Mouse (Mus musculus) bone marrow macrophage, adult 2 months (primary cell): ENCODE measurements around the gene Pbld1. TPM values are rescaled to one million over a fixed set of nuclear protein-coding genes. Genes with fewer than 3 reads are reported as not detected.
"Not testable (repeated sequence)": the region's sequence is repeated elsewhere in the genome, so short reads cannot be mapped to it uniquely, and the experiment has no call there.

ENCODE experiments used
- H3K27ac ChIP-seq: 2 replicates; pipeline ENCODE4 v1.5.1; 2012; ENCODE audit warnings: low read depth, low read length; ENCODE audit not compliant: insufficient read depth
- H3K4me1 ChIP-seq: 2 replicates; pipeline ENCODE4 v1.6.1; 2012; ENCODE audit warnings: low read length; ENCODE audit not compliant: control insufficient read depth, insufficient read depth
- H3K4me3 ChIP-seq: 2 replicates; pipeline ENCODE4 v1.5.1; 2012; ENCODE audit warnings: mild to moderate bottlenecking, low read length, moderate library complexity; ENCODE audit not compliant: insufficient read depth
- CTCF ChIP-seq: IDR thresholded peaks from 2 replicates; pipeline ENCODE4 v1.5.1; 2012; ENCODE audit warnings: low read depth, mild to moderate bottlenecking, low read length, moderate library complexity
- POLR2A ChIP-seq: IDR thresholded peaks from 2 replicates; pipeline ENCODE4 v1.6.1; 2012; ENCODE audit warnings: mild to moderate bottlenecking, low read depth, low read length, borderline replicate concordance
- polyA plus RNA-seq: library from polyadenylated mRNA; stranded (reverse); fragments of >200 nt; gene quantifications from 2 replicates; pipeline ENCODE4 v1.2.4, GENCODE M21; 2012; ENCODE audit not compliant: missing spikeins, insufficient read depth, insufficient read length

The Pbld1 gene
- polyA plus RNA-seq, 1 experiment: not detected

DNA sequence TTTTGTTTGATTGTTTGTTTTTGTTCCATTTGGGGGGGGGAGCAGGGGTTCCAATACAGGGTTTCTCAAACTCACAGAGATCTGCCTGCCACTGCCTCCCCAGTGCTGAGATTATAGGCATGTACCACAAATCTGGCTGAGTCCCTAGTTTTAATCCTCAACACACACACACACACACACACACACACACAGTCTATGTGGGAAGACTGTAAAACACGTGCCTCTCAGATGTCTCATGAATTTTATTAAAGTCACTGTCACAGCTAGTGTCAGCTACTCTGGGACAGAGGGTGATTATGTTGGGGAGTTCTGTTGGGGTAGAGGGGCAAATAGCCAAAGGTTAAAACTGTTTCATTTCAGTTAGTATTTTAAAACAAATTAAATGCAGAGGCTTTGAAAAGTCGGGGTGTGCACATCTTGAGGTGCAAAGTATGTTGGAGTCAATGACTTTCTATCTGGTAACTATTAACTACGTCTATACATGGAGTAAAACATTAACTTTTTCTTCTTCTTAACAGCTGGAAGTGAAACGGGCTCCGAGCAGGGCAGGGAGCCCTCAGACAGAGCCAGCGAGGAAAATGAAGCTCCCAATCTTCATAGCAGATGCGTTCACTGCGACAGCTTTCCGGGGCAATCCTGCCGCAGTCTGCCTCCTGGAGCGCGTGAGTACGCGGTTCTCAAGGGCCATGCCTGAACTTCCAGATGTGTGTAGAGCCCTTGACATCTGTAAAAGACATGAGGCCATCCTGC is 21.2 kb upstream of the Pbld1 start:
- Histone ChIP-seq H3K27ac (no peak overlapping the region), H3K4me3 (no peak overlapping the region)
- TF ChIP-seq POLR2A (no peak), CTCF (no peak)

DNA sequence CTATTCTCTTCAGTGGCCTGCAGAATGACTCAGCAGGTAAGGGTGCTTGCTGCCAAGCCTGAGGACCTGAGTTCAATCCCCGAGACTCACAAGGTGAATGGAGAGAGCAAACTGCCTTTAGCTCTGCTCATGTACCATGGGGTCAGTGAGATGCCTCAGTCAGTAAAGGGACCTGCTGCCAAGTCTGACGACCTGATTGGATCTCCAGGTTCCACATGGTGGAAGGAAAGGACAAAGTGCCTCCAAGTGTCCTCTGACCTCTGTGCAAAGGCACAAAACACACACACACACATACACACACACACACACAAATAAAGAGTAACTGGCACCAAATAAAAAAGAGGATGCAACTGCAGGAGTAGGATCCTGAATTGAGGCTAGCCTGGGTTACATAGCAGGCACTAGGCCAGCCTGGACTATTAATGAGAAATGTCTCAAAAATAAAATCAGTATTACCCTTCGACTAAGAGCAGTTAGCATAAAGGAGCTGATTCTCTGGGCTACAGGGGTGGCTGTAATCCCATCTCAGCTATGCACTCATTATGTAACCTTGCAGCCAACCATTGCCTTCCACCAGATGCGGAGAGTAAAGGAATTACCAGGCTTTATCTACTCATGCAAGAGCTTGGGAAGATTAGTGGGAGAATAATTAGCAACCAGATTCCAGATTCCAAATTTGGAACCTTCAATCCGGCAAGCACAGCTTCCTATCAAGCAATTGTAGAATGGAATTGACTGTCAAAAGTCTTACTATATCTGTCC is 19.9 kb upstream of the Pbld1 start:
- TF ChIP-seq POLR2A: no peak
- no peak for TF ChIP-seq CTCF
- H3K27ac ChIP-seq: no peak overlapping the region
- no peak overlapping the region for H3K4me3 ChIP-seq
- no peaks in the 10 kb centered on the region; the same call in 1 of the 2 replicates for H3K4me1 ChIP-seq

More for the DNA sequence above, 21.2 kb upstream of the Pbld1 start:
- H3K4me1 ChIP-seq: peaks cover 6% of the 10 kb centered on the region

DNA sequence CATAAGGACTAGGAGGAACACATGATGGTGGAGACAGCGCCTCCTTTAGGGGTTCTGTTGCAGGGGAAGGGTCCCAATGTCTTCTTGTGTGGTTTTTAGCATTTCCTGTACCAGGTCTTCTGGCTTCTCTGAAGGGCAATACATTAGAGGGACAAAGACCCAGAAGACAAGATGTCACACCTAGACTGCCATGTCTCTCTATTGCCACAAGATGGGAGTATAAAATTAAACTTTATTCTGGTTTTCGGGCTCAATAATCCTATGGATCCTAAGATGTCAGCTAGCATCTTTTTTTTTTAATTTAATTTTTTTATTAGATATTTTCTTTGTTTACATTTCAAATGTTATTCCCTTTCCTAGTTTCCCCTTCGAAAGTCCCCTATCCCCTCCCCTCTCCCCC is 16.8 kb upstream of the Pbld1 start:
- Histone ChIP-seq H3K4me3 (no peak overlapping the region), H3K27ac (no peak overlapping the region), H3K4me1 (no peaks in the 10 kb centered on the region; the same call in 1 of the 2 replicates)
- TF ChIP-seq CTCF: no peak
- no peak for TF ChIP-seq POLR2A

DNA sequence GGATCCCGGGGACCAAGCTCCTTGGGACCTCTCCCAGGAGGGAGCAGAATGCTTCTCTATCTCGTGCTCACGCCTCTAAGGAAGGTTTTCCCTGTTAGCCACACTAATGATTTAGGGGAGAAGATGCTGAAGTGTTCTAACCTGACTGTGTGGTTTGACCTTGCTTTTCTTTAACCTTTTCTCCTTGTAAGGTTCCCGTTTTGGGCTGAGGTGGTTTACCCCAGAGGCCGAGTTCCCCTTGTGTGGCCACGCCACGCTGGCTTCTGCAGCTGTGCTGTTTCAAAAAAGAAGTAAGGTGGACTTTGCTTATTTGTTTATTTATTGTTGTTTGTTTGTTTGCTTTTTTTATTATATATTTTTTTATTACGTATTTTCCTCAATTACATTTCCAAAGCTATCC is 12.2 kb upstream of the Pbld1 start:
- H3K4me3 ChIP-seq: no peak overlapping the region
- no peaks in the 10 kb centered on the region; the same call in 1 of the 2 replicates for H3K4me1 ChIP-seq
- no peak overlapping the region for H3K27ac ChIP-seq
- TF ChIP-seq POLR2A (no peak), CTCF (no peak)

DNA sequence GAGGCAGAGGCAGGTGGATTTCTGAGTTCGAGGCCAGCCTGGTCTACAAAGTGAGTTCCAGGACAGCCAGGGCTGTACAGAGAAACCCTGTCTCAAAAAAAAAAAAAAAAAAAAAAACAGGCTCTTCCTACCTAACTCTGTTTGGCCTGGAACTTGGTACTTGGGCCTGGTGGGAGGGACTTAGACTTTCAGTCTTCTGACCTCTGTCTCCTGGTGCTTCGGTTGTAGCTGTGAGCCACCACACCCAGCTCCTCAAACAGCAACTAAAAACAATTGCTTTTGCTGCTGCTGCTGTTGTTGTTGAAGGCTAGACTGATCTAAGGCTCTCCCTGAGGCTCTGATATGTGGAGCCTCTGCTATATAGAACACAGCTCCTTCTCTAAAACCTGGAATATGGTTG is 10.9 kb upstream of the Pbld1 start:
- H3K4me3 ChIP-seq: no peak overlapping the region
- no peaks in the 10 kb centered on the region; the same call in 1 of the 2 replicates for H3K4me1 ChIP-seq
- no peak overlapping the region for H3K27ac ChIP-seq
- TF ChIP-seq POLR2A (no peak), CTCF (no peak)

DNA sequence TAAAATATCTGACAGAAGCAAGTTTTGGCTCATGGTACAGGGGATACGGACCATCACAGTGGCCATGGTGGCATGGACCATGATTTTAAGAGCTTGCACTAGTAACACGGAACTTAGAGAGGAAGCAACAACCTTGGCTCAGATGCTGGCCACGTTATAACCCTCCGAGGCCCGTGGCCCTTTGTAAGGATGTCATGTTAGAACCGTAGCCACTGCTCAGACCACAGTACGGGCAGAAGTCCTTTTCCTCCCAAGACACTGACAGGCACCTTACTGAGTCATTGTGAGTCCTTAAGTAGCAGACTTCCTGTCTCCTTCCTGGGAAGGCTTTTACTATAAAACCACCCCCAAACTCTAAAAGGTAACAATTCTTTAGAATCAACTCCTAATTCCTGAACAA is 8.7 kb upstream of the Pbld1 start:
- H3K4me3 ChIP-seq: no peak overlapping the region
- H3K4me1 ChIP-seq: no peaks in the 10 kb centered on the region; the same call in 1 of the 2 replicates
- no peak overlapping the region for H3K27ac ChIP-seq
- TF ChIP-seq POLR2A (no peak), CTCF (no peak)

DNA sequence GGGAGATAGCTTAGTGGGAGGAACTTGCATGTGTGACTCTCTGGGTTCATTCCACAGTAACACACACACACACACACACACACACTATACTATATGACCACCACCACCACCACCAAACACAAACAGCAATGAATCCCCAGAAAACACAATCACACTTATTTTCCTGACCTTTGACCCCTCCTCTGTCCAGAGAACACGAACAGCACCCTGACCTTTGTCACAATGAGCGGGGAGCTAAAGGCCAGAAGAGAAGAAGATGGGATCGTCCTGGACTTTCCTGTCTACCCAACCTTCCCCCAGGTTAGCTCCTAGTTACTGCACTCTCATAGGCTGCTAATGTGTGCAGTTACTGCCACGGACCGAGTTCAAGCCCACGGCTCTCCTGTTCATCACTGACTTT is 8.0 kb upstream of the Pbld1 start:
- TF ChIP-seq POLR2A: no peak
- no peak for TF ChIP-seq CTCF
- H3K4me3 ChIP-seq: no peak overlapping the region
- no peak overlapping the region for H3K27ac ChIP-seq
- no peaks in the 10 kb centered on the region; the same call in 1 of the 2 replicates for H3K4me1 ChIP-seq

DNA sequence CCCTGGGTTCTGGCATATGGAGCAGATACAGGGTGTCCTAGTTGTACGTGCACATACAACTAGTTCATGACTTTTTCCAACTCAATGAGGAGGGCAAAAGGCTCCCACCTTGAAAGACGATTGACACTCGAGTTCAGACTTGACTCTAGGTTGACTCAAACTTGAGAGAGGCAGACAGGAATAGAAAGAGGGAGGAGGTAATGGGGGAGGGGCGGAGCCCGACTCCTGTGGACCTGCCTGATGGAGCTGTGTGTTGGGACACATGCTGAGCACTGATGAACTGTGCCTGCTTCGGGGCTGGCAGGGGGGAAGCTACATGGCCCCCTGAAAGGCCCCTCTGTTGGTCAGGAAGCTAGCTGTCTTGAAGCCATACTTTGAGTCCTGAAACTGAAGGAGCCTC is 7.0 kb upstream of the Pbld1 start:
- H3K27ac ChIP-seq: no peak overlapping the region
- H3K4me1 ChIP-seq: no peaks in the 10 kb centered on the region; the same call in 1 of the 2 replicates
- no peak overlapping the region for H3K4me3 ChIP-seq
- TF ChIP-seq POLR2A (no peak), CTCF (no peak)

DNA sequence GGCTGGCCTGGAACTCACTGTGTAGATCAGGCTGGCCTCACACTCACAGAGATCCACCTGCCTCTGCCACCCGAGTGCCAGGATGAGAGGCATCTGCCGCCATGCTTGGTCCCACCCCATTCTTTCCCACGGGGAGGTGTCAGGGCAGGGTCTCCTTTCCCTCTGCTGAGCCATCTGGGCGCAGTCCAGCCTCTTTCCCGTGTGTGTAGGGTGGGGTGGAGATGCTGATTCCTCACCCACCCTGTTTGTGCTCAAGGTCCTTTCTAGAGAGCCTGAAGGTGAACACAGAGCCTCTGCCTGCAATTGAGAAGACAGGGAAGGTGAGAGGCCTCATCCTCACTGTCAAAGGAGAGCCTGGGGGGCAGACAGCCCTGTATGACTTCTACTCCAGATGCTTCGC is 5.9 kb upstream of the Pbld1 start:
- not testable (repeated sequence) for H3K27ac ChIP-seq, H3K4me3 ChIP-seq, H3K4me1 ChIP-seq

DNA sequence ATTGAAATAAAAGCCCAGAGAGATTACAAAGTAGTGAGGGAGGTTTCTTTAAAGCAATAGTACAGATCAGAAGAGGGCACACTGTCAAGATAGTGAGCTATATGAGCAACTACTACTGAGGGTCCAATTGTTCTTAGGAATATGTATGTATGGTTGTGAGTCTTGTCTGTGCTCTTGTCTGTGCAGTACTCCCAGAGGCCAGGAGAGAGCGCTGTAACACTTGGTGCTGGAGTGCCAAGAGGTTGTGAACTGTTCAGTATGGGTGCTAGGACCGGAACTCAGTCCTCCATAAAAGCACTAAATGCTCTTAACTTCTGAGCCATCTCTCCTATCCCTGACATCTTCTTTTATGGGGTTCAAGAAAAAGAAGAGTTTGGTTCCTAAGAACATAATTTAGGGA is 5.4 kb upstream of the Pbld1 start:
- Histone ChIP-seq H3K4me3 (no peak overlapping the region), H3K4me1 (no peaks in the 10 kb centered on the region; the same call in 1 of the 2 replicates), H3K27ac (no peak overlapping the region)
- TF ChIP-seq CTCF (no peak), POLR2A (no peak)
